Mouse (Mus musculus) heart, postnatal 0 days (tissue): ENCODE results near the gene Desi1.

ENCODE experiments used
- CTCF ChIP-seq: IDR thresholded peaks from 2 replicates; pipeline ENCODE4 v1.5.1; 2016; ENCODE audit warnings: antibody characterized with exemption, control low read depth, low read depth
- EP300 ChIP-seq: IDR thresholded peaks from 2 replicates; pipeline ENCODE4 v1.6.1; 2016; ENCODE audit warnings: antibody characterized with exemption, low read depth

- no peak for TF ChIP-seq CTCF
- no peak for TF ChIP-seq EP300
Observed at GRCm38 (mm10) chr15:82046246-82046891, 12.7 kb upstream of the Desi1 start.
